Comparison of ENCODE assay signal across 21 mouse cellular contexts in genomic region chr2:147926861-147927260, GRCm38 (mm10).
DNase-seq lines count a peak whose midpoint lies in the region; ATAC-seq lines count a peak whose summit lies in the region.
"Had no signal": no experiment of that assay in that cellular context is flagged by ENCODE, and none has a peak within 500 bp of the region (broad histone marks: within the 10 kb centered on the region; RNA-seq: fewer than 3 reads in every experiment).

No protein-coding gene starts in this region.

- peak; percentile 55 for DNase-seq in heart, adult 11 months
- DNase-seq in heart, postnatal 4 days, result no peak
- DNase-seq in lung, postnatal 25 days (ENCODE audit: low spot score), result peak; percentile 83
- no peak for DNase-seq in cerebellum, postnatal 4 days (ENCODE audit: low spot score in 2 of 2)
- DNase-seq in left cerebral cortex, adult 9 months (ENCODE audit: low spot score in 2 of 2), result no peak
- DNase-seq in T-cell, adult 2 months (ENCODE audit: low spot score), result no peak
- DNase-seq: adrenal gland, postnatal 14 days; B cell, adult 2 months; cerebellum, adult 18-20 months; cerebellum, adult 9-11 months; cerebellum, postnatal 36 days; gastrocnemius, postnatal 36 days; heart, adult 18-20 months; heart, postnatal 10 days had no signal

- peak overlapping the region; percentile 59 for H3K27ac ChIP-seq in lung, embryonic 16.5 days (ENCODE audit: low read length)
- H3K27ac ChIP-seq: embryonic facial prominence, embryonic 10.5 days; heart, embryonic 10.5 days; hindbrain, embryonic 13.5 days had no signal

- H3K4me1 ChIP-seq in lung, embryonic 16.5 days (replicated peaks; ENCODE audit: control insufficient read depth, insufficient read depth, low read length), result peaks cover 12% of the 10 kb centered on the region
- H3K4me1 ChIP-seq: heart, embryonic 10.5 days; hindbrain, embryonic 13.5 days had no signal

- WGBS in lung, embryonic 16.5 days, result 46% methylated on average over 3 of the region's 3 CpGs

- no peaks in the 10 kb centered on the region for H3K36me3 ChIP-seq in lung, embryonic 16.5 days (ENCODE audit: control insufficient read depth, insufficient read depth, low read length)
- H3K36me3 ChIP-seq: embryonic facial prominence, embryonic 10.5 days; G1E; heart, embryonic 10.5 days; hindbrain, embryonic 13.5 days had no signal

- no peak overlapping the region for H3K4me2 ChIP-seq in lung, embryonic 16.5 days (ENCODE audit: low read depth, low read length)
- H3K4me2 ChIP-seq: hindbrain, embryonic 13.5 days had no signal

- H3K4me3 ChIP-seq in lung, embryonic 16.5 days (ENCODE audit: low read length), result no peak overlapping the region
- H3K4me3 ChIP-seq: embryonic facial prominence, embryonic 10.5 days; heart, embryonic 10.5 days; hindbrain, embryonic 13.5 days had no signal

- H3K9ac ChIP-seq in lung, embryonic 16.5 days (ENCODE audit: low read length), result no peak overlapping the region
- H3K9ac ChIP-seq: hindbrain, embryonic 13.5 days had no signal

- peak; percentile 84 for ATAC-seq in lung, embryonic 16.5 days (ENCODE audit: low read depth)
- ATAC-seq: CD4-positive, CD25-positive, alpha-beta regulatory T cell, adult 4 months; forebrain, embryonic 14.5 days had no signal

- H3K27me3 ChIP-seq in lung, embryonic 16.5 days (ENCODE audit: control insufficient read depth, insufficient read depth, low read depth, low read length), result no peaks in the 10 kb centered on the region

- no peaks in the 10 kb centered on the region for H3K9me3 ChIP-seq in lung, embryonic 16.5 days (ENCODE audit: control insufficient read depth, low read length)
- H3K9me3 ChIP-seq: embryonic facial prominence, embryonic 10.5 days; heart, embryonic 10.5 days; hindbrain, embryonic 13.5 days had no signal

Comparison
In these comparisons a context has a peak if more than half of its experiments do, and no peak if none do; other contexts are left out.
1. DNase-seq: peak in heart, adult 11 months (single experiment) and lung, postnatal 25 days (single experiment); none in heart, postnatal 4 days (single experiment), cerebellum, postnatal 4 days (0 of 2), left cerebral cortex, adult 9 months (0 of 2) and T-cell, adult 2 months (single experiment).